Mouse (Mus musculus) myocyte (in vitro differentiated cells): ENCODE measurements around the gene Smim14. TPM values are rescaled to one million over a fixed set of nuclear protein-coding genes. Genes with fewer than 3 reads are reported as not detected.

ENCODE experiments used
- H3K27me3 ChIP-seq: one replicate; pipeline ENCODE4 v1.6.1; 2011; ENCODE audit not compliant: control insufficient read depth, insufficient read depth, insufficient read length
- H3K36me3 ChIP-seq: one replicate; pipeline ENCODE4 v1.6.1; 2011; ENCODE audit not compliant: control insufficient read depth, insufficient read depth
- H3K4me2 ChIP-seq: one replicate; pipeline ENCODE4 v1.6.1; 2011; ENCODE audit warnings: low read depth, control low read depth
- H3K4me3 ChIP-seq: one replicate; pipeline ENCODE4 v1.5.1; 2011; ENCODE audit warnings: mild to moderate bottlenecking, control low read depth, moderate library complexity
- H3K79me2 ChIP-seq: one replicate; pipeline ENCODE4 v1.6.1; 2011; ENCODE audit not compliant: control insufficient read depth, insufficient read depth
- H3ac ChIP-seq: one replicate; pipeline ENCODE4 v1.6.1; 2011; ENCODE audit not compliant: control insufficient read depth, insufficient read length
- CEBPB ChIP-seq: IDR thresholded peaks from 2 replicates; pipeline ENCODE4 v1.6.1; 2011; ENCODE audit warnings: mild to moderate bottlenecking, moderate library complexity; ENCODE audit not compliant: poor library complexity, insufficient read depth, severe bottlenecking
- E2F4 ChIP-seq: IDR thresholded peaks from one replicate; pipeline ENCODE4 v1.6.1; 2011; ENCODE audit warnings: mild to moderate bottlenecking, control low read depth, moderate library complexity; ENCODE audit not compliant: insufficient read depth
- MAX ChIP-seq: IDR thresholded peaks from one replicate; pipeline ENCODE4 v1.6.1; 2011; ENCODE audit warnings: low read depth, mild to moderate bottlenecking, control low read depth
- MYOD1 ChIP-seq, 3 experiments: IDR thresholded peaks; one replicate each; pipeline ENCODE4 v1.6.1; 2011; ENCODE audit warnings: control low read depth in 2 of 3, low read depth in 2 of 3, mild to moderate bottlenecking in 2 of 3, moderate library complexity in 1 of 3; ENCODE audit not compliant: insufficient read length in 2 of 3, control insufficient read depth in 1 of 3
- MYOG ChIP-seq, 3 experiments: IDR thresholded peaks; one replicate each; pipeline ENCODE4 v1.6.1; 2011; ENCODE audit warnings: control low read depth in 2 of 3, low read depth in 2 of 3, mild to moderate bottlenecking in 2 of 3; ENCODE audit not compliant: insufficient read length in 2 of 3, control insufficient read depth in 1 of 3, insufficient read depth in 1 of 3
- POLR2A ChIP-seq: IDR thresholded peaks from one replicate; pipeline ENCODE4 v1.6.1; 2011; ENCODE audit warnings: low read depth, mild to moderate bottlenecking, control low read depth, moderate library complexity; ENCODE audit not compliant: insufficient read length
- POLR2AphosphoS2 ChIP-seq: IDR thresholded peaks from one replicate; pipeline ENCODE4 v1.6.1; 2011; ENCODE audit warnings: low read depth, control low read depth; ENCODE audit not compliant: insufficient read length
- REST ChIP-seq: IDR thresholded peaks from one replicate; pipeline ENCODE4 v1.6.1; 2011; ENCODE audit warnings: mild to moderate bottlenecking, control low read depth, moderate library complexity; ENCODE audit not compliant: insufficient read depth, insufficient read length
- SRF ChIP-seq: IDR thresholded peaks from one replicate; pipeline ENCODE4 v1.6.1; 2011; ENCODE audit warnings: low read depth; ENCODE audit not compliant: control insufficient read depth, insufficient read length
- TCF12 ChIP-seq: IDR thresholded peaks from one replicate; pipeline ENCODE4 v1.6.1; 2011; ENCODE audit warnings: mild to moderate bottlenecking, control low read depth; ENCODE audit not compliant: poor library complexity, insufficient read depth, severe bottlenecking
- TCF3 ChIP-seq: IDR thresholded peaks from one replicate; pipeline ENCODE4 v1.6.1; 2011; ENCODE audit warnings: low read depth, control low read depth; ENCODE audit not compliant: insufficient read length
- USF1 ChIP-seq: IDR thresholded peaks from one replicate; pipeline ENCODE4 v1.6.1; 2011; ENCODE audit warnings: low read depth, mild to moderate bottlenecking, control low read depth, moderate library complexity
- polyA plus RNA-seq: library from polyadenylated mRNA; unstranded; fragments of >200 nt; fragmentation: generic; extraction: Trizol; gene quantifications from one replicate; pipeline ENCODE4 v1.2.1, GENCODE M21; 2012; ENCODE audit warnings: missing spikeins

Gene Smim14
- polyA plus RNA-seq, 1 experiment, result 83.3 TPM

DNA sequence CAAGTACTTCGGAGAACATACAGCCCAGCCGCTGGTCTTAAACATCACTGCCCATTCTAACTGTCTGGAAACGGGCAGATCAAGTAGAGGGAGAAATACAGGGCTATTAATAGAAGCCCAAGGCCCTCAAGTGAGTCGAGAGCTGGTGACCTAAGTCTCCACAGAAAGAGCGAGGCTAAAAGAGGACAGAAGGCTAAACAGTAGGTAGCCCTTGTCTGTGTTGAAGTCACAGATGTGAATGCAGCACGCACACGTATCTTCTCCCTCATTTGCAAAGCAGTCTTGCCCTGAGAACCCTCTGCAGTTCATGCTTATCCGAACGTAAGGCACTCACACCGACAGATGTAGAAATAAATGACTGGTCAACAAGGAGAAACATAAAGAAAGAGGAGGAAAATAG lies 49.6 kb downstream of the Smim14 start:
- Histone ChIP-seq H3K79me2 (peaks cover 43% of the 10 kb centered on the region), H3K36me3 (no peaks in the 10 kb centered on the region), H3ac (no peak overlapping the region), H3K27me3 (no peaks in the 10 kb centered on the region), H3K4me3 (no peak overlapping the region), H3K4me2 (no peak overlapping the region)
- TF ChIP-seq USF1 (no peak), E2F4 (no peak), POLR2AphosphoS2 (no peak), TCF12 (no peak), SRF (no peak), MAX (no peak), CEBPB (no peak), MYOD1 (IDR thresholded peaks at IDR 0.05; ENCODE audit: control insufficient read depth in 1 of 3, insufficient read length in 2 of 3, low read depth in 2 of 3) (no peak), MYOG (IDR thresholded peaks at IDR 0.05; ENCODE audit: control insufficient read depth in 1 of 3, insufficient read depth in 1 of 3, insufficient read length in 2 of 3, low read depth in 2 of 3) (no peak), POLR2A (no peak), TCF3 (no peak), REST (no peak)

GRCm38 (mm10) chr5:65486514-65486913 lies 50.5 kb downstream of the Smim14 start:
- H3K4me3 ChIP-seq, result no peak overlapping the region
- TF ChIP-seq POLR2A (no peak), SRF (no peak), MAX (no peak), POLR2AphosphoS2 (no peak), TCF12 (no peak), CEBPB (no peak), USF1 (no peak), MYOG (IDR thresholded peaks at IDR 0.05; ENCODE audit: control insufficient read depth in 1 of 3, insufficient read depth in 1 of 3, insufficient read length in 2 of 3, low read depth in 2 of 3) (no peak), MYOD1 (IDR thresholded peaks at IDR 0.05; ENCODE audit: control insufficient read depth in 1 of 3, insufficient read length in 2 of 3, low read depth in 2 of 3) (no peak)

DNA sequence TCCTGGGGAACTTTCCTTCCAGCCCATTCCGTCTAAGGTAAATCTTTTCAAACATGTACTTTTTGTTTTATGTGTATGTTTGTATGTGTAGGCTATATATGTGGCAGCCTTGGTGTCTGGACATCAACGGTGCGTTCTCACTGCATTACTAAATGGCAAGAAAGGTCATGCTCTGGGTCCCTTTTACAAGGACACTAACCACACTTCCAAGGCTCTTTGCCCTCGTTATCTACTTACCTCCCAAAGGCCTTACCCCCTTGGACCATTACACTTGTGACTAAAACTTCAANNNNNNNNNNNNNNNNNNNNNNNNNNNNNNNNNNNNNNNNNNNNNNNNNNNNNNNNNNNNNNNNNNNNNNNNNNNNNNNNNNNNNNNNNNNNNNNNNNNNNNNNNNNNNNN lies 54.0 kb downstream of the Smim14 start:
- Histone ChIP-seq H3ac (no peak overlapping the region), H3K27me3 (no peaks in the 10 kb centered on the region), H3K36me3 (no peaks in the 10 kb centered on the region), H3K4me2 (no peak overlapping the region), H3K4me3 (no peak overlapping the region), H3K79me2 (peaks cover 8% of the 10 kb centered on the region)
- no peak for TF ChIP-seq MAX
- no peak for TF ChIP-seq MYOD1 (IDR thresholded peaks at IDR 0.05; ENCODE audit: control insufficient read depth in 1 of 3, insufficient read length in 2 of 3, low read depth in 2 of 3)
- no peak for TF ChIP-seq POLR2A
- no peak for TF ChIP-seq E2F4
- no peak for TF ChIP-seq MYOG (IDR thresholded peaks at IDR 0.05; ENCODE audit: control insufficient read depth in 1 of 3, insufficient read depth in 1 of 3, insufficient read length in 2 of 3, low read depth in 2 of 3)
- no peak for TF ChIP-seq CEBPB
- TF ChIP-seq REST, result no peak
- TF ChIP-seq SRF, result no peak
- TF ChIP-seq TCF3, result no peak
- no peak for TF ChIP-seq POLR2AphosphoS2
- no peak for TF ChIP-seq TCF12
- no peak for TF ChIP-seq USF1

More at GRCm38 (mm10) chr5:65486514-65486913, 50.5 kb downstream of the Smim14 start:
- Histone ChIP-seq H3K4me2 (no peak overlapping the region), H3K27me3 (no peaks in the 10 kb centered on the region), H3K79me2 (peaks cover 40% of the 10 kb centered on the region), H3ac (no peak overlapping the region), H3K36me3 (no peaks in the 10 kb centered on the region)

GRCm38 (mm10) chr5:65480511-65480910 lies 56.5 kb downstream of the Smim14 start:
- H3K4me3 ChIP-seq, result no peak overlapping the region
- no peaks in the 10 kb centered on the region for H3K27me3 ChIP-seq
- no peak overlapping the region for H3K4me2 ChIP-seq
- H3K79me2 ChIP-seq, result peaks cover 8% of the 10 kb centered on the region
- no peaks in the 10 kb centered on the region for H3K36me3 ChIP-seq
- TF ChIP-seq MYOD1 (IDR thresholded peaks at IDR 0.05; ENCODE audit: control insufficient read depth in 1 of 3, insufficient read length in 2 of 3, low read depth in 2 of 3), result no peak
- no peak for TF ChIP-seq MAX
- TF ChIP-seq E2F4, result no peak
- TF ChIP-seq MYOG (IDR thresholded peaks at IDR 0.05; ENCODE audit: control insufficient read depth in 1 of 3, insufficient read depth in 1 of 3, insufficient read length in 2 of 3, low read depth in 2 of 3), result no peak
- no peak for TF ChIP-seq TCF12
- H3ac ChIP-seq, result no peak overlapping the region

- no peak overlapping the region for H3K4me3 ChIP-seq
- TF ChIP-seq SRF (no peak), TCF3 (no peak), TCF12 (no peak), POLR2A (no peak), MAX (no peak), USF1 (no peak), REST (no peak), MYOG (IDR thresholded peaks at IDR 0.05; ENCODE audit: control insufficient read depth in 1 of 3, insufficient read depth in 1 of 3, insufficient read length in 2 of 3, low read depth in 2 of 3) (no peak)
- H3K27me3 ChIP-seq, result no peaks in the 10 kb centered on the region
- peaks cover 4% of the 10 kb centered on the region for H3K79me2 ChIP-seq
- H3ac ChIP-seq, result no peak overlapping the region
- H3K4me2 ChIP-seq, result no peak overlapping the region
- H3K36me3 ChIP-seq, result no peaks in the 10 kb centered on the region
Observed at GRCm38 (mm10) chr5:65479681-65480445, 57.1 kb downstream of the Smim14 start.
